Mouse (Mus musculus): ENCODE data around the gene Olfr330.
A peak's percentile ranks its signal among the peaks of the same experiment; 100 is the strongest.
"Not testable (repeated sequence)": the region's sequence is repeated elsewhere in the genome, so short reads cannot be mapped to it uniquely, and the experiment has no call there.

The Olfr330 gene

GRCm38 (mm10) chr11:58534736-58535135 lies at the start of gene Olfr330:
Gene Olfr330 (minus strand): TSS chr11:58534836.
- DNase-seq (ENCODE audit: low spot score in 2 of 2) = not testable (repeated sequence)

DNA sequence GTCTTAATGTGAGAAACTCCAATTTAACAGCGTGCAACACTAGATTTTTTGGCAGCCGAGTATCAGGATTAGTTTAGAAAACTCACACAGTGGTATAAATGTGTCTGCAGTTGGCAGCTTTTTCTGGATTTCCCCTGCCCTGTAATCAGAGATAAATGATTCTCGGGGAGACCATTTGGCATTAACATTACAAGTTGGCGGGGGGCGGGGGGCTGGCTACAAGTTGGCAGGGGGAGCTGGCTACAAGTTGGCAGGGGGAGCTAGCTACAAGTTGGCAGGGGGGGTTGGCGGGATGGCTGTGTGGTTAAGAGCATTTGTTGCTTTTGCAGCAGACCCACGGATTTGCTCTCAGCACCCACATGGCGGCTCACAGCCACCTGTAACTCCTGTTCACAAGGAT lies 44.0 kb upstream of the Olfr330 start:
- peak in 1 of 2 experiments; percentile 7 for DNase-seq (ENCODE audit: low spot score in 2 of 2)

- DNase-seq (ENCODE audit: low spot score in 2 of 2) = no peak
Measured at GRCm38 (mm10) chr11:58577430-58577829, 42.8 kb upstream of the Olfr330 start, which contains the start of gene Olfr325. Gene Olfr325 (plus strand): TSS chr11:58577730.

- DNase-seq (ENCODE audit: low spot score in 2 of 2) = no peak
Measured at GRCm38 (mm10) chr11:58570405-58570804, 35.8 kb upstream of the Olfr330 start, which contains the start of gene Olfr224. Gene Olfr224 (minus strand): TSS chr11:58570553.

- DNase-seq (ENCODE audit: low spot score in 2 of 2) = no peak
Measured at GRCm38 (mm10) chr11:58555536-58555935, 20.9 kb upstream of the Olfr330 start, which contains the start of gene Olfr328. Gene Olfr328 (minus strand): TSS chr11:58555636.

DNA sequence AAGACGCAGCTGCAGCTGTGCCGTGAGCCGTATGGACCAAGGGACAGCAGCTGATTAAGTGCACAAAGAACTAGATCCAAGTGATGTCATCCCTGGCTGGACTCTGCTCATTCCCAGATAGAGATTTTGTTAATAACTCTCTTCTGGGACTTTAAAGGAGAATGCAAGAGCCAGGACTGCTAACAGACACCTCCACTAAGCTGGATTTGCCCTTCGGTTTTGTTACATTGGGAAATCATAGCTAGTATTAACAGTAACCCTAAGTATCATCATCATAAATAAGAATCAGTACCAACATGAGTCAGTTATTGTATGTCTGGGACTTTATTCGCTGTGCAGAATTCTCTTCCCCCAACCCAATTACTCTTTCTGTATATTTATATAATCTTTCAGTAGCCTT lies 11.7 kb upstream of the Olfr330 start, which contains the start of gene Olfr329-ps:
Olfr329-ps (minus strand) TSS at position 101 of the 400 bp plus-strand sequence.
- no peak for DNase-seq (ENCODE audit: low spot score in 2 of 2)

GRCm38 (mm10) chr11:58519756-58520155 lies 14.9 kb downstream of the Olfr330 start:
- peak; percentile 5 to 12 for DNase-seq (ENCODE audit: low spot score in 2 of 2)

DNA sequence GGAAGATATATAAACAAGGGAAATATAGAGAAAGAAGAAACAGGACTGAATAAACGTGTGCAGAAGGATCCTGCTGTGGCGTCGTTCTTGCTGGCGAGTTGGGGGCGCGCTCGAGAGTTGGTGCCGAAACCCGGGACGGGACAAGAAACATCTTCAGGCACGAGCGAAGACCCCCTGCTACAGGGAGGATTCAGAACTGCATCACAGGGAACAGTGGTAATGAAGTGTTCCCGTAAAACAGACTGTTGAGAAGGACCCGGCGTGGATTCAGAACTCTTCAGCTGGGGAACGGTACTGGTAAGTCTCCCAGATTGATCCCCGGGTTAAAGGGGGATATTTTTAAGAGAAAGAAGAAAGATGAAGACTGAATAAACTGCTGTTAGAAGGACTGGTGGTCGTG lies 15.7 kb downstream of the Olfr330 start:
- peak; percentile 62 to 64 for DNase-seq (ENCODE audit: low spot score in 2 of 2)

- not testable (repeated sequence) for DNase-seq (ENCODE audit: low spot score in 2 of 2)
Measured at GRCm38 (mm10) chr11:58509058-58509457, 25.6 kb downstream of the Olfr330 start.

DNA sequence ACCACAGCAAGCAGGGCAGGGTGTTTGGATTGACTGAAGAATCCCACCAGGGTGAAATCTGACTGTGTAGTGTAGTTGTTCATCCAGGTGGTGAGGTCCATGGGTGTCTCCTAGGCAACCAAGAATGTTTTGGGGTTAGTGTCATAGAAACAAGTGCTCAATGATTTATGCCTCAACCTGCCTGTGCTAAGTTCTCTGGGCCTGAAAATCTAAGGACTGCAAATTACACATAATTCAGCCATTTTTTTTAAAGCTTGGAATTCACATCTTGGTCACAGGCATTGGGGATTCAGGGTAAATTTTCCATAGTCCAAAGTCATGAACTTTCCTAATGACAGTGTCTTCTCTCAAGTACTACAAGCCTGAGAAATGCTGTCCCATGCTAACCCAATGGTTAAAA lies 32.2 kb downstream of the Olfr330 start, which contains the start of gene Olfr331:
Olfr331 (minus strand) TSS at position 101 of the 400 bp plus-strand sequence.
- DNase-seq (ENCODE audit: low spot score in 2 of 2) = not testable (repeated sequence)

DNA sequence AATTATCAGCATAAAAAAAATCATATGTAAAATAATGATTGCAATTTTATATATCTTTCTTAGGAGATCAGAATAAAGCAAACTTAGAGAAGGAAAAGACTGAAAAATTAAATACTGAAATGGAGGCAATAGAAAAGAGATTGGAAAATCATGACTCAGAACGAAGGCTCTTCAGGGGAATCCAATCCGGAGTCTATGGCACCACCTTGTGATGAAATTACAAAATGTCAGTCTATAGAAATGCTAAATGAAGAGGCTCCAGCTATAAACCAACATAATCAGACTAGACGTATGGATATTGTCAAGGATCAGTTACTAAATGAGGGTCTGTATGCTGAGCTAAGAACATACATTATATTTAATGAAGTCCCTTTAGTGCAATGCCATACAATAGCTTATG lies 35.3 kb downstream of the Olfr330 start:
- DNase-seq (ENCODE audit: low spot score in 2 of 2) = no peak

GRCm38 (mm10) chr11:58498761-58499160 lies 35.9 kb downstream of the Olfr330 start:
- no peak for DNase-seq (ENCODE audit: low spot score in 2 of 2)

- no peak for DNase-seq (ENCODE audit: low spot score in 2 of 2)
Measured at GRCm38 (mm10) chr11:58492455-58492854, 42.2 kb downstream of the Olfr330 start, which contains the start of gene Olfr332. Gene Olfr332 (minus strand): TSS chr11:58492555.
